Mouse (Mus musculus): ENCODE measurements around the gene Mmgt2.

DNA sequence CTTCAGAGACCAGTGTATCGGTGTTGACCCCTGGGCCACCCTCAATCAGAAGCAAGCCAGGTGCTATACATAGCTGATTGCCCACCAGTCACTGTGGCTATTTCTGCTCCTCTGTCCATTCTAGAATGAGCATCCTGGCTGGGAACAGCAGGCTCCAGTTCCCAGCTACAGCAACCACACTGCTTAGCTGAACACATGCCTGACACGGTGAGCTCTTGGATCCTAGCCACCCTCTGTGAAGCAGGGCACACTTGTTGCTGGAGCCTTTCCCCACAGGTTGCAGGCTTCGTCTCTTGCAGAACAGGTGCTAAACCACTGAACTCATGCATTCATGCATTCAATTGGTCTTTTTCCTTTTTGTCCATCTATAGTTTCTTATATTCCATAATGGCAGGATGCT lies 8.1 kb upstream of the Mmgt2 start:
- TF ChIP-seq CTCF (IDR thresholded peaks at IDR 0.05) (no peak), EP300 (IDR thresholded peaks at IDR 0.05) (no peak)

Data from lung, postnatal 0 days (tissue).